Mouse (Mus musculus) heart, embryonic 11.5 days (tissue): ENCODE measurements at regions not wholly inside any gene's neighbourhood (a gene's known extent, or its start where the extent isn't known, plus 50 kb on each side); places are given as distances from the start of the nearest gene placed in this dataset.

Experiments
- ATAC-seq: fragments of 200-750 bp; cut with Nextera tagmentation; replicated peaks from 2 replicates; pipeline ENCODE4 v1.8.0; 2017; ENCODE audit warnings: moderate library complexity; ENCODE audit not compliant: insufficient number of reproducible peaks, low FRiP score, low TSS enrichment
- H3K27ac ChIP-seq: fragments of 300-500 bp; sonication (generic); 2 replicates; pipeline ENCODE4 v1.5.1; 2014; ENCODE audit warnings: mild to moderate bottlenecking, low read depth, low read length
- H3K27me3 ChIP-seq: fragments of 300-500 bp; sonication (generic); 2 replicates; pipeline ENCODE4 v1.6.1; 2014; ENCODE audit warnings: mild to moderate bottlenecking, low read length, mixed read lengths; ENCODE audit not compliant: control insufficient read depth, insufficient read depth
- H3K36me3 ChIP-seq: fragments of 300-500 bp; sonication (generic); 2 replicates; pipeline ENCODE4 v1.6.1; 2014; ENCODE audit warnings: mild to moderate bottlenecking, low read length, moderate library complexity, mixed read lengths; ENCODE audit not compliant: control insufficient read depth, insufficient read depth
- H3K4me1 ChIP-seq: fragments of 300-500 bp; sonication (generic); 2 replicates; pipeline ENCODE4 v1.6.1; 2014; ENCODE audit warnings: low read length; ENCODE audit not compliant: control insufficient read depth, insufficient read depth
- H3K4me2 ChIP-seq: fragments of 300-500 bp; sonication (generic); 2 replicates; pipeline ENCODE4 v1.6.1; 2014; ENCODE audit warnings: mild to moderate bottlenecking, moderate library complexity
- H3K4me3 ChIP-seq: fragments of 300-500 bp; sonication (generic); 2 replicates; pipeline ENCODE4 v1.5.1; 2014; ENCODE audit warnings: low read depth, low read length
- H3K9ac ChIP-seq: fragments of 300-500 bp; sonication (generic); 2 replicates; pipeline ENCODE4 v1.6.1; 2014; ENCODE audit warnings: mild to moderate bottlenecking, low read depth, low read length, moderate library complexity
- H3K9me3 ChIP-seq: fragments of 300-500 bp; sonication (generic); replicated peaks from 2 replicates; pipeline ENCODE4 v1.6.1; 2016; ENCODE audit warnings: low read length; ENCODE audit not compliant: control insufficient read depth
- WGBS: fragments of 180-500 bp; shearing (Covaris S2); extraction: QIAGEN DNeasy Blood & Tissue Kit; methylation state at CpG from one replicate; pipeline ENCODE4 v1.1.7; 2014; ENCODE audit not compliant: insufficient replicate concordance; 5-methylcytosine and 5-hydroxymethylcytosine counted together

GRCm38 (mm10) chr7:64047831-64048230, 105.8 kb upstream of the Trpm1 start:
- H3K27ac ChIP-seq: peak overlapping the region; percentile 94
- no peak for ATAC-seq
- peaks cover 34% of the 10 kb centered on the region for H3K4me1 ChIP-seq
- no peaks in the 10 kb centered on the region for H3K9me3 ChIP-seq
- peak overlapping the region; percentile 83 for H3K4me2 ChIP-seq
- WGBS: 71% methylated on average over 4 of the region's 4 CpGs
- H3K36me3 ChIP-seq: no peaks in the 10 kb centered on the region
- H3K27me3 ChIP-seq: no peaks in the 10 kb centered on the region
- peak overlapping the region; percentile 83 for H3K9ac ChIP-seq
- no peak overlapping the region for H3K4me3 ChIP-seq

DNA sequence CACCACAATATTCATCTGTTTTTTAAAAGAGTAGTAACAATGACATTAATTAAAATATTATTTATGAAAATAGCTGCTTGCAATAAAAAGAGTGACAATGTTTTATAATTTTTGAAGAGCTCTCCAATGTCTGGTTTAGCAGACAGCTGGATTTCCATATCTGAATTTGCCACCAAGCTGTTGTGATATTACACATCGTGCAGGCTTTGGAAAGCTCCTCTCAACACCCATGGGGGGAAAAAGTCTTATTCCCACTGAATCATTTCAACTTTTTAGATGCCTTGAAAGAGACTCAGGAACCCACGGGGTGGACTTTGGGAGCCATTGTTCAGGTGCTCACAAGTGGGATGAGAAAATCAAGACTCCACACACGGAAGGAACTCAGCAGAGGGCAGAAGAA, 106.6 kb upstream of the Klf13 start:
- no peaks in the 10 kb centered on the region for H3K36me3 ChIP-seq
- no peak overlapping the region for H3K4me3 ChIP-seq
- 83% methylated on average over 3 of the region's 3 CpGs for WGBS
- no peaks in the 10 kb centered on the region for H3K27me3 ChIP-seq
- no peak overlapping the region for H3K4me2 ChIP-seq
- ATAC-seq: no peak
- no peak overlapping the region for H3K27ac ChIP-seq
- H3K9ac ChIP-seq: no peak overlapping the region
- H3K9me3 ChIP-seq: peaks cover 4% of the 10 kb centered on the region; the same call in 1 of the 2 replicates
- peaks cover 34% of the 10 kb centered on the region for H3K4me1 ChIP-seq

DNA sequence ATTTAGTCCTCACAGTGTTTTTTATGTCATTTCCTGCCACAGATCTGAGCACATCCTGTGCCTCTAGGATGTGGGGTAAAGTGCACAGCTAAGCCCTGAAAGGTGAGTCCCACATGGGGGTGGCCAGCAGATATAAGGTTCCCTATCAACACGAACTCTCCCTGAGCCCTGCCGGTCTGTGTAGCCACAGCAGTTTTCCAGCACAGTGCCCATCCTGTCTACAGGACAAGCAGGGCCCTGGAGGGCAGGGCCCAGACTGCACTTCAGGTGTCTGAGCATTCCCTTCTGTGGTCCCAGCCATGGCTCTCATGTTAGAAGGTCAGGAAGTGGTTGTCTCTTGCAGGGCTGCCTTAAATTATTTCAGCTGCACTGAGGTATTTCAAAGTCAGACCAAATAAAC, 104.3 kb upstream of the Klf13 start:
- H3K4me3 ChIP-seq: no peak overlapping the region
- peaks cover 24% of the 10 kb centered on the region for H3K4me1 ChIP-seq
- H3K9me3 ChIP-seq: peaks cover 4% of the 10 kb centered on the region; the same call in 1 of the 2 replicates
- H3K36me3 ChIP-seq: no peaks in the 10 kb centered on the region
- no peaks in the 10 kb centered on the region for H3K27me3 ChIP-seq
- no peak overlapping the region for H3K27ac ChIP-seq
- H3K9ac ChIP-seq: no peak overlapping the region
- WGBS: 34% methylated on average over 2 of the region's 2 CpGs
- ATAC-seq: no peak
- no peak overlapping the region for H3K4me2 ChIP-seq

- Histone ChIP-seq H3K9me3 (peaks cover 4% of the 10 kb centered on the region; the same call in 1 of the 2 replicates), H3K4me1 (peaks cover 20% of the 10 kb centered on the region), H3K27ac (no peak overlapping the region), H3K9ac (no peak overlapping the region), H3K27me3 (no peaks in the 10 kb centered on the region), H3K36me3 (no peaks in the 10 kb centered on the region), H3K4me2 (no peak overlapping the region), H3K4me3 (no peak overlapping the region)
- 88% methylated on average over 7 of the region's 7 CpGs for WGBS
- ATAC-seq: no peak
Measured at GRCm38 (mm10) chr7:64041303-64041702, 102.6 kb upstream of the Klf13 start.

DNA sequence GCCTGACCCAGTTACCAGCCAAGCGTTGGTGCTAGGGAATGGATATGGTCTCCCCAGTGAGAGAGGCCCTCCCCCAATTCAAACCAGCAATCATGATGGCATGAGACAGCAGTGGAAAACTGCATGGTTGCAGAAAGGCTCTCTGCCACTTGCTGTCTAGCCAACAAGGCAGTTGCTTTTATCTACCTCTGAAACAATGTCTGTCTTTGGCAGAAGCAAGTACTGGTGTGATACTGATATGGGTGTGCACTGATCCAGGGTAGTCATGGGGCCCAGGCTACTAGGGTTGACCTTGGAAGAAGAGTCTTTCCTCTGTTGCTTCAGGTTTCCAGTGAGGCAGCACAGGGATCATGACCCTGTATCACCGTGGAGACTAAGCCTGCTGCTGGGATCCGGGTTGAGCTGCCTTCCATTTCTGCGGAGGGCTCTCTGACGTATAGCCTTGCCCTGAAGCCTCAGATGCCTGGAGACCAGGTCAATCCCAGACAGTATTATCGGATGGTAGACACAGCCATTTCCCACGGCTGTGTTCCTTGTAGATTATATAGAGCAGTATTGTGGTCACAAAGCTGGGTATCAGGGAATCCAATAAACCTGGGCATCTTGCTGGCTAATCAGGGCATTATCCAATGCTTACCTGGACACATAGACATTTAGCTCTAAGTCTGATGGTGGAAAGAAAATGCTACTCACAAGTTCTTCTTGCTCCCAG, 101.5 kb upstream of the Klf13 start:
- Histone ChIP-seq H3K27ac (no peak overlapping the region), H3K9me3 (peaks cover 4% of the 10 kb centered on the region; the same call in 1 of the 2 replicates), H3K4me2 (no peak overlapping the region), H3K9ac (no peak overlapping the region), H3K27me3 (no peaks in the 10 kb centered on the region), H3K36me3 (no peaks in the 10 kb centered on the region), H3K4me1 (peaks cover 23% of the 10 kb centered on the region), H3K4me3 (no peak overlapping the region)
- 72% methylated on average over 7 of the region's 7 CpGs for WGBS
- ATAC-seq: peak; percentile 52; the same call in 1 of the 2 replicates

DNA sequence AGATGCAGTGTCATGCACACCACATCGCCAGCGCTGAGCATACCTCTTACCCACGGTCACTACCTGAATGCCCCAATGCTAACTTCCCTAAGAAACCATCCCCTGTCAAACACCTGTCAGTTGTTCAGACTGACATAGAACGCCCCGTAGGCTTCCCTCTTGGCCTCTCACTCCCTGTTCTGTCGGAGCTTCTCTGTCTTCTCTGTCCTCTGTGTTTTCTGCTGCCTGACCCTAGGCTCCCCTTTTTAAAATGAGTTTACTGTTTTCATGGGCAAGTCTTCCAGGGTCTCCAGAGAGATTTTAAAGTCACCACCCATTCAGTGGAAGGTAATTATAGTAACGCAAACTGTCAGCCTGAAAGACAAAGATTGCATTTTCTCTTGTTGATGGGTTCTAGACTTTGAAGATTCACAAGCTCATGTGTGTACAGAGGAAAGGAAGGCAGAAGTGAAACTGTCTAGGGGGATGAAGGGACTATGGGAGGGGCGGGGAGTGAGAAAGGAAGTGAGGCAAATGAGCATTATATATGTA, 99.1 kb upstream of the Klf13 start:
- peaks cover 37% of the 10 kb centered on the region for H3K4me1 ChIP-seq
- H3K27me3 ChIP-seq: no peaks in the 10 kb centered on the region
- no peak overlapping the region for H3K9ac ChIP-seq
- no peak overlapping the region for H3K27ac ChIP-seq
- H3K4me3 ChIP-seq: no peak overlapping the region
- no peak overlapping the region for H3K4me2 ChIP-seq
- WGBS: 82% methylated on average over 8 of the region's 8 CpGs
- peaks cover 4% of the 10 kb centered on the region; the same call in 1 of the 2 replicates for H3K9me3 ChIP-seq
- H3K36me3 ChIP-seq: no peaks in the 10 kb centered on the region
- ATAC-seq: no peak

- H3K4me1 ChIP-seq: peaks cover 38% of the 10 kb centered on the region
- no peaks in the 10 kb centered on the region for H3K27me3 ChIP-seq
- H3K36me3 ChIP-seq: no peaks in the 10 kb centered on the region
- H3K9ac ChIP-seq: no peak overlapping the region
- H3K27ac ChIP-seq: no peak overlapping the region
- no peak overlapping the region for H3K4me2 ChIP-seq
- ATAC-seq: peak; percentile 54; the same call in 1 of the 2 replicates
- peaks cover 1% of the 10 kb centered on the region; the same call in 1 of the 2 replicates for H3K9me3 ChIP-seq
- WGBS: 83% methylated on average over 7 of the region's 7 CpGs
- H3K4me3 ChIP-seq: no peak overlapping the region
Measured at GRCm38 (mm10) chr7:64036154-64036553, 97.4 kb upstream of the Klf13 start.

- H3K9me3 ChIP-seq: no peaks in the 10 kb centered on the region
- ATAC-seq: no peak; the same call in 1 of the 2 replicates
Measured at GRCm38 (mm10) chr7:64035025-64035606, 96.4 kb upstream of the Klf13 start.

More at GRCm38 (mm10) chr7:64035025-64035606, 96.4 kb upstream of the Klf13 start:
- Histone ChIP-seq H3K36me3 (no peaks in the 10 kb centered on the region), H3K27ac (0 out of 2 replicates have a peak overlapping the region, but pooled peaks have one; percentile 17), H3K4me3 (no peak overlapping the region), H3K4me1 (peaks cover 35% of the 10 kb centered on the region), H3K4me2 (no peak overlapping the region), H3K27me3 (no peaks in the 10 kb centered on the region), H3K9ac (no peak overlapping the region)
- WGBS: 32% methylated on average over 8 of the region's 8 CpGs
